Mouse (Mus musculus) CD4-positive, CD25-positive, alpha-beta regulatory T cell, adult 4 months (primary cell): Measurements from ENCODE around the gene Adam1a. TPM values are rescaled to one million over a fixed set of nuclear protein-coding genes. Genes with fewer than 3 reads are reported as not detected.
"Not testable (repeated sequence)": the region's sequence is repeated elsewhere in the genome, so short reads cannot be mapped to it uniquely, and the experiment has no call there.

Source experiments
- ATAC-seq: one replicate; pipeline ENCODE4 v1.8.0; 2017
- polyA plus RNA-seq, 2 experiments: library from polyadenylated mRNA; unstranded; fragments of 100-300 nt; shearing (Covaris generic); gene quantifications; one replicate each; pipeline ENCODE4 v1.2.1; 2017

Gene Adam1a
- polyA plus RNA-seq, 2 experiments from 2014 or later: 1.2 to 1.6 TPM

- ATAC-seq: peak; percentile 92
Observed at GRCm38 (mm10) chr5:121564468-121564895, 19.2 kb upstream of the Adam1a start.

DNA sequence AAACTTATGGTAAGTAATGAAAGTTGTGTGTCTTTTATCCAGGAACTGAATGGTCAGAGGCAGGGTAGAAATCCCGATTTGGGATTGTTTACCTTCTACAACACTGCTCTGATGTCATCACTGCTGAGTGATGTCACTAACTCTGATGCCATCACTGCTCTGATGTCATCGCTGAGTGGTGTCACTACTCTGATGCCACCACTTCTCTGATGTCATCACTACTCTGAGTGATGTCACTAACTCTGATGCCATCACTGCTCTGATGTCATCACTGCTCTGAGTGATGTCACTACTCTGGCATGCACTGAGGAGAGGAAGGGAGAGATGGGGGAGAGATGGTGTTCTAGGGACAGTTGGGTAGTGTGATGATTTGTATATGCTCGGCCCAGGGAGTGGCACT, 17.2 kb upstream of the Adam1a start:
- ATAC-seq: no peak

DNA sequence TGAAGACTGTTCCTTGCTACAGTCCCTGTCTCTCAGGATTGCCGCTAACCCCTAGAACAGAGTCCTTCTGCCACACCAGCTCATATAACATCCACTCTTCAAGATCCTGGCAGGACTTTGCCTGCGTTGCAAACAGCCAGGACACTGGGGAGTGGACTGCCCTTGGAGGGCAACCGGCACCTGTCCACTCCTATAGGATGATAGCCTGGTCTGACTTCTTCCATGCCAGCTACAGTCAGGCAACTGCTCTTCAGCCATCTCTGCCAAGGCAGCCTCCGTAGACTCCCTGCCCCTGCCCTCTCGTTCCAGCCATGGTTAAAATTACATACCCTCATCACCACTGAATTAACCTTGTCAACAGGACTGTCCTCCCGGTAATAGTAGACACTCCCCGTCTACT, 3.9 kb upstream of the Adam1a start:
- ATAC-seq: no peak

GRCm38 (mm10) chr5:121547084-121547483, 1.8 kb upstream of the Adam1a start:
- no peak for ATAC-seq

DNA sequence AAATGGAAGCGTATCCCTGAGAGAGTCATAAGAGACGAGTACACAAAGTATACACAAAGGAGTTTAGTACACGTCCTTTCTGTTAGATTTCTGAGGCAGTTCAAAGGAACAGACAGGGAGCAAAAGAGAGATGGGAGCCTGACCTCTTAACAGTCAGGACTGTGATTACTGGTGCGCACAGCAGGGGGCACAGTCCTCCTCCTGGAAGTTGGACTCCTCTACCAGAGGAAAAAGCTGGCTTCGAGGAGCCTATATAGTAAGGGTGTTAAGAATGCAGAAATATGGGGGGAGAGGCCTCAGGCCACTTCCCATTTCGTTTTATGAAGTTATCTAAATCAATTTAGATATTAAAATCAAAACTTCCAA, 1.2 kb upstream of the Adam1a start:
- ATAC-seq: peak; percentile 35

DNA sequence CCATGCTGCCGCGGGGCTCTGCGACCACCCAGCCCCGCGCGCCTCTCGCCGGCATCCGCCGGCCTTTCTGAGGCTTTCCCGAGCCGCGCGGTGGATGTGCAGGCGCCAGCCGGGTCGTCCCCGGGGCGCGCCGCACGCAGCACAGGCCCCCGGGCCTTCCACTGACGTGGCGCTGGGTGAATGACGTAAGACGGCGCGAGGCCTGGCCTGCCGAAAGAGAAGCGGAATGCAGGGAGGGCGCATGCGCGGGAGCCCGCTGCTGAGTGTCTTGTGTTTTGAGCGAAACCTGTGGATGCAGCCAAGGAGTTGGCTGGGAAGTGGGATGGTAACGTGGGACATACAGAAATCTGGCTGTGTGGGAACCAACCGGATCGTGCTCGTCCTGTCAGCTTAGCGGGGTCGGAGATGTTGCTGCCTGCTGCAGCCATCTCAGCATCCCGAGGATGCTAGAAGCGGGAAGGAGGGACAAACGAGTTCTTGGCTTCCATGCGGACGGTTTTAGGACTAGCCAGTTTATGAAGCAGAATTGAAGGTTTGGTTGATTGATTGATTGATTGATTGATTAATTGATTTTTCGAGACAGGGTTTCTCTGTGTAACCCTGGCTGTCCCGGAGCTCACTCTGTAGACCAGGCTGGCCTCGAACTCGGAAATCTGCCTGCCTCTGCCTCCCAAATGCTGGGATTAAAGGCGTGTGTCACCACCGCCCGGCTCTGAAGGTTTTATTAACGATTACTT, 679 bp upstream of the Adam1a start, which contains the start of gene Mapkapk5:
Gene Mapkapk5 (minus strand): TSS at position 113 of the 737 bp plus-strand sequence.
- peak; percentile 86 for ATAC-seq

DNA sequence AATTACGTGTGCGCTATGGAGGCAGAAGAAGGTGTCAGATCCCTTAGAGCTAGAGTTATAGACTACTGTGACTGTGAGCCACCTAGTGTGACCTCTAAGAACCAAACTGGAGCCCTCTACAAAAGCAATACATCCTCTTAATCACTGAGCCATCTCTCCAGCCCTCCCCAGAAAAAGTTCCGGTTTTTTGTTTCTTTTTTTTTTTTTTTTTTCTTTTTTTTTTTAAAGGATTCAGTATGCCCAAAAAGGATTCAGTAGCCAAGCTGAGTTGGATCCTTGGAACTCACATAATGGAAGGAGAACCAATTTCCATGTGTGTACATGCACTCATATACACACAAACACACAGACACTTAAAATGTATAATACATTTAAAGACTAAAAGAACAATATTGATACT, 1.9 kb downstream of the Adam1a start:
- ATAC-seq: no peak

GRCm38 (mm10) chr5:121541235-121541634, 4.0 kb downstream of the Adam1a start:
- ATAC-seq: no peak

DNA sequence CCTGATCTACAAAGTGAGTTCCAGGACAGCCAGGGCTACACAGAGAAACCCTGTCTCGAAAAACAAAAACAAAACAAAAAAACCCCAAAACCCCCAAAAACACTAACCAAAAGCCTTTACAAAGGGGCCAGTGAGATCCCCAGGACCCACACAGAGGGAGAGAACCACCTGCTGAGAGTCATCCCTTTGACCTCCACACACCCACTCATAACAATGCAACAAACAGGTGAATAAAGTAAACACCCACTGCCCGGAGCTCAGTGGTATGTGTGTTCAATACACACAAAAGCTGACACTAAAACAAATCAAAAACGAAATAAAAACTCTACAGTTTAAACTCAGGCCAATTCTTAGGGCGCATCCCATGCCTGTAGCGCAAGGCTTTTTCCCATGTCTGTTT, 5.2 kb downstream of the Adam1a start:
- ATAC-seq: no peak

GRCm38 (mm10) chr5:121537588-121537987, 7.7 kb downstream of the Adam1a start:
- no peak for ATAC-seq

DNA sequence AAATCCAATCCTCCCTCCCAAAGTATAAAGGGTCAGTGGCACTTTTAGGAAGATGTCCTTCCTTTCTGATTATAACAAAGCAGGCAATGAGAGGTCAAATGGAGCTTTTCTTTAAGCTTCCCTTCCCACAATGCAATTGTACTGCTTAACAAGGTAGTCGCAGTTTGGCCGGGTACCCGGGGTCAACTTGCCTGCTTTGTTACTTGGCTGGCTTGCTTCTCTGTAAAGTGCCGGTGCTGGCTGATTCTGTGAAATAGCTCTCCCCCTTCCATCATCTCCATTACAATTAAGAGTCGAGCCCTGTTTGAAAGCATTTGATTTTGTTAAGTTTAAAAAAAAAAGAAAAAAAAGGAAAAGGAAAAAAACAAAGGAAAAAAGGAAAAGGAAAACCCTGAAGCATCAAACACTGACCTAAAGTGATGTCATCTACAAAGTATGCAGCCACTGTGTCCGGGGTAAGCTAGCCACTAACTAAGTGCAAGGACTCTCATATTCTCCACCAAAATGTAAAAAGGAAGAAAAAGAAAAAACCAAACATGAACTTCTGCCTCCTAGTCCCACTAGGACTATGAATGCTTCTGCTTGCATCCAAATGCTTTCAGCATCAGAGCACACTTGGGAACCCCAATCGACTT, 8.2 kb downstream of the Adam1a start:
- no peak for ATAC-seq

DNA sequence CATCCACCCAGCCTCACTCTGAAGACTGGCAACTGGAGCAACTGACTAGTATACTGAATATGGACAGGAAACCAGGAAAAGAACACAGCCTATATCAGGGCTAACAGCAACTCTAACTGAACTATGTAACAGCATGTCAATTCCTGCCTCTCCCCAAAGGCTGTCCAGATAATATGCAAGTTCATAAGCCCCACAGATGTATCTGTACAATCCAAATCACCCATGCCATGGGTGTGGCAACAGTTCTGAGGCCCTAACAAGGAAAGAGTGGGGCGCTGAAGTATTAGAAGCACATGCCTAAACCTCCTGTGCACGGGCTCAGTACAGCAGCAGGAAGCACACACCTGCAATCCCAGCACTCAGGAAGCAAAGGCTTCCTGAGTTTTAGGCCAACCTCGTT, 10.2 kb downstream of the Adam1a start:
- ATAC-seq: no peak

DNA sequence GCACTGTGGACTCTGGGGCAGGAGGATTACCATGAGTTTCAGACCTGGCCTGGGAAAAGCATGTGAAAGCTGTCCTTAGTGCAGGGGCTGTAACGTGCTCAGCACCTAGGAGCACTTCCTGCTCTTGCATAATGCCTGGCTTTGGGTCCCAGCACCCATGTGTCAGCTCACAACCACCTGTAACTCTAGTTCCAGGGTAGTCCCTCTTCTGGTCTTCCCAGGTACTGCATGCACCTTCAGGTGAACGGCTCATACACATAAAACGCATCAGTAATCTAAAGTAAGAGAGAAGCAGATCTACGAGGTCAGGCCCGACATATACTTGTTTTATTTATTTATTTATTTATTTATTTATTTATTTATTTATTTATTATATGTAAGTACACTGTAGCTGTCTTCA, 10.8 kb downstream of the Adam1a start:
- ATAC-seq: no peak

GRCm38 (mm10) chr5:121526961-121527360, 18.3 kb downstream of the Adam1a start:
- ATAC-seq: no peak

- ATAC-seq: no peak
Observed at GRCm38 (mm10) chr5:121526526-121526925, 18.8 kb downstream of the Adam1a start.

DNA sequence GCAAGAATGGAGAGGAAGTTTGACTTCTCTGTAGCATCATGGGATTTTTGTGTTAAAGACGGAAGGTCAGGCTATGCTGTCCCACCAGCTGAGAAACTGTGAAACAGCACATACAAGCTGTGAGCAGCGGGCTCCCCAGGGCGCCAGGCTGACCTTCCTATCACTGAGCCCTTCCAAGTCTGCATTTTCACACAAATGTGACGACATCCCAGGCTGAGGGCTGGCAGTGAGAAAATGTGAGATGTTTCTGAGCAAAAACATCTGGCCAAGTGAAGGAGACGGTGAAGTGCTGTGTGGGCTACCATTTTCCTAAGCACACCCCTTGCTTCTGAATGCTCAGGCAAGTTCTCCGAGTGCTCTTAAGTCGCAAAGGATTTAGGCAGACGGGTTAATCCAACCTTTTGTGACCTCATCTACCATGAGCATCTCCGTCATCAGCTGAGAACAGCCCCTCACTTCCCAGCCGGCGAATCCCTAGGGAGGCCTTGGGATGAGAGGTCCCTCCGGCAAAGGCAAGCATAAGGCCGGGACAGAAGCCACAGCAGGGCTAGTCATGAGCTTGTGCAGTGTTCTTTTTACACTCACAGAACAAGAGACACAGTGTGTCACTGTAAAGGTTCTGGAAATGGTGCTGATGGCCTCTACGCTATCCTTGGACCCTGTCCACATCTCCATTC, 19.4 kb downstream of the Adam1a start:
- no peak for ATAC-seq

- ATAC-seq: not testable (repeated sequence)
Observed at GRCm38 (mm10) chr5:121519758-121520157, 25.5 kb downstream of the Adam1a start.

DNA sequence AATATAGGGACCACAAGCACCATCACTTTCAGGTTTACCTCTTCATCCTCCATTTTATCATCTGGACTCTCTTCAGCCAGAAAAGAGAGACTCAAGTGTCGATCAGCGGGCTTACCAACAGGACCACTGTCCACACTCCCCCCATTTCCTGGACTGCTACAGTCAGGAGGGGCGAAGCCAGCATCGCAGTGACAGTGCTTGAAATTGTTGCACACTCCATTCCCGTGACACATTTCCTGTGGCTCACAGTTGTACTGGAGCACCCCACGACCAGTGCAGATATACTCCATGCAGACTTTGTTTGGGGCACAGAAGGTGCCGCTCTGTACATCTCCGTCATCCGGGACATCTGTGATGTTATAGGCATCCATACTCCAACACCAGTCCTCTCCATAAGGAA, 26.3 kb downstream of the Adam1a start:
- no peak for ATAC-seq

- no peak for ATAC-seq
Observed at GRCm38 (mm10) chr5:121510009-121510408, 35.3 kb downstream of the Adam1a start.

DNA sequence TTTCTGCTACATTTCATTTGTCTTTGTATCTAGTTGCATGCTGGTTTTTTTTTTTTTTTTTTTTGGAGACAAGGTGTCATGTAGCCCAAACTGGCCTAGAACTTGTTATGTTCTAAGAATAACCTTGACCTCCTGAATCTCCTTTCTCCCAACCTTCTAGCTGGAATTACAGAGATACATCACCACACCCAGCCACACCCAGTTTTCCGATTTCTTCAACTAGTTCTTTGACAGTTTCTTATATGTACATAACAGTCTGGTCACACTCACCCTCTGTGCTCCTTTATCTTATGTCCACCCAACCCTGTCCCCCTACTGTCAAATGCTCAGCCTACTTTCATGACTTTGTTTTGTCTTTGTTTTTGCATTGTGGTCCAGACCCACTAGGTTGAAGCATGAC, 38.4 kb downstream of the Adam1a start:
- no peak for ATAC-seq

GRCm38 (mm10) chr5:121503231-121503630, 42.1 kb downstream of the Adam1a start, which contains the start of gene Adam1b:
Gene Adam1b, minus strand, starts transcription at chr5:121503435.
- ATAC-seq: no peak

DNA sequence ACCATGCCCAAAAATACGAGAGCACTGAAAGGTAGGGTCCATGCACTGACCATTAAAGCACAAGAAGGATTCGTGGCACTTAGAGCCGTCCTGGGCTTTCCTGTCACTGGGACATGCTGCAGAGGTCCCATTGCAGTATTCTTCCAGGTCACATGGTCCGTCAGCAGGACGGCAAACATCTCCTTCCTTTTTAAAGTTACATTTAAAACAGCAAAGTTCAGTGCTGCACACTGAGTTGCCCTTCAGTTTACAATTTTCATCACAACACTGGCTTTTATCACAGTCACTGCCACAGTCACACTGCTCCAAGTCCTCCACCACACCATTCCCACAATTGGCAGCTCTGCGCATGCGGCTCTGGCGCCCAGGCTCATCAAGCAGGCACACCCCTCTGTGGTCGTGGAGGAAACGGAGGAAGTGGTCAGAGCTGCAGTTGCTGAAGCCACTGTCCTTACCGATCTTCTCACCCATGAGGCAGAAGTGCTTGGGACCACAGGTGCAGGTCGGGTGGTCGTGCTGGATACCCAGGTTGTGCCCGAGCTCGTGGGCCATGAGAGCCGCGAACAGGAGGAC, 43.8 kb downstream of the Adam1a start:
- ATAC-seq: not testable (repeated sequence)

GRCm38 (mm10) chr5:121500719-121501118, 44.6 kb downstream of the Adam1a start:
- no peak for ATAC-seq
